Mouse (Mus musculus): ENCODE measurements around the gene 1110002E22Rik.
A peak's percentile ranks its signal among the peaks of the same experiment; 100 is the strongest.

Gene 1110002E22Rik

DNA sequence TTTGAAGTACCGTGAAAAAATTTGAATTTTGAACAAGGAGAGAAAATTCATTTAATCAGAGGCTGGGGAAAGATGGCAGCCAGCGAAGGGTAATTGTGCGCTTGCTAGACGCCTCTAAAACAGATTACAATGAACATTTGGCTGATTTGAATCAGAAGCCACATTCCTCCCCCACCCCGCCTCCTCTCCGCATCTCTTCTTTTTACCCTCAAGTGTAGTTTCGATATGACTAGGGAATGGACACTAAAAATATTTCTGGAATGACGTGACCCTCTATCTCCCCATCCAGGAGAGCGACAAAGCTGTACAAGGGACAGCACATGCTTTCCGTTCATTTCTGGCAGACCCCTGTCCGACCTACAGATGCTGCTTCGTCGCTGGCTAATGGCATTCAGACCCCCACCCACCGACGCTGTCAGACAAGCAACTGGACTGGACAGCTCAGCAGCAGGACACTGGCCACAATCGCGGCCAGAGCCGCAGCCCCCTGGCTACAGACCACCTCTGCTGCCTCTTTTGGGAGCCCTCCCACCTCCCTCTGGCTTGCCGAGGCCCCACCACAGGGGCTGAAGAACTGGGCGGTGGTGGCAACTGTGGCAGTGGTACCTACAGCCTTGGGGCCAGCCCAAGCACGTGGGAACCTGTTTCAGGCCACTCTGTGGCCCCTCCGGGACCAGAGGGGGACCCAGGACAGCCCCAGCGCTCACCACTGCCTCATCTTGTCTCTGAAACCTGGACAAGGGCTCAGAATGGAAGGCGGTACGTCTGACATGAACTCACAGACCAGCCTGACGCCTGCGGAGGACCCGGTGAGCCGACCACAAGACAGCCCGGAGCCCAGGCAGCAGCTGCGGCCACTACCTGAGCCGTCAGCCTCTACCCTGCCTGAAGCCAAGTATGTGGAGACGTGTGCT, at the start of gene 1110002E22Rik:
TSS of gene 1110002E22Rik (plus strand) at position 321 of the 914 bp plus-strand sequence.
- DNase-seq (ENCODE audit: low spot score in 2 of 2): peak; percentile 45 to 59

DNA sequence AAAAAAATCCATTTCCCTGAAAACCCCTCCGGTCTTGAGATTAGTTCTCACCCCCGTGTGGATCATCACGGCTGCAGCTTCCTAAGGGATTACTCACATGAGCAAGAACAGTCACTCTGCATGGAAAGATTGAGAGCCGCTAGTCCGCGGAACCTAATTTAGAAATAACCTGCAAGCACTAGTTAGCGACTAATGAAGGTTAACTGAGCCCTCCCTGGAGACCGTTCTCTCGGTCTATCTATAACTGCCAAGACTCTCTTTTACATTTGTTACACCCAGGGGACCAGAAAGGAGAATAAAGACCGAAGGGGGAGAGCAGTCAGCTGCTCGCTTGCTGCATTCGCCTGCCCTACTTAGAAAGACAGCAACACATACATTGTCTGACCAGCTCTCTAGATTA, 48.0 kb upstream of the 1110002E22Rik start:
- DNase-seq (ENCODE audit: low spot score in 2 of 2): no peak

DNA sequence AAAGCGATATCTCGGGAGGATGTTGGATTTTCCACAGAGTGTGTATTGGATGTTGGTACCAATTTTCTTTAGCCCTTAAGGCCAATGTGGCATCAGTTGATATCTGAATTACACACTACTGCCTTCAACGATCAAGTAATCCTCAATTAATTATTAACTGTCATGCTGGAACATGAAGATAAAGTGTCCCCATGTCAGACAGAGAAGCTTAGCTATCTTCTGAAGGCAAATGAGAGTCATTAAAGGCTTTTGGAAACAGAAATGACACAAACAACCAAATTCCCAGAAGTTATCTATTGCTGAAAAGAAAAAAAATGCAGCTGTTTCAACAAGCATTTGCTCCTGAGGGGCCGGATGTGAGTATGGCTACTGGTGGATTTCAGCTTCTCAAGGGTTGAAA, 42.8 kb upstream of the 1110002E22Rik start:
- no peak for DNase-seq (ENCODE audit: low spot score in 2 of 2)

DNA sequence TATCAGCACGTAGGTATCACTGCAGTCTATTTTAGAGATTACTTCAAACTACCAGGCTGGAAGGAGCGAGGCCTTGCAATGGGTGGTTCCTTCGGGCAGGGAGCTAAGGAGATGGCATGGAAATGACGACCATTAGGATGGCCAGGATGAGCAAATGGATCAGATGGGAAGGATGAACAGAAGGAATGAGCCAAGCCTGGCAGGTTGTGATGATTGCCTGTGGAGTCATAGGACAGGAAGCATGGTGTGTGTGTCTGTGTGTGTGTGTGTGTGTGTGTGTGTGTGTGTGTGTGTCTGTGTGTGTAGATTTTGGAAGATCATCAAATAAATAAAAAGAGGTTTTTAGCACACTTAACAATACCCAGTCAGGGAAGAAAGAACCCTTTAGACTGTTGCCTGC, 42.2 kb upstream of the 1110002E22Rik start:
- DNase-seq (ENCODE audit: low spot score in 2 of 2): no peak

DNA sequence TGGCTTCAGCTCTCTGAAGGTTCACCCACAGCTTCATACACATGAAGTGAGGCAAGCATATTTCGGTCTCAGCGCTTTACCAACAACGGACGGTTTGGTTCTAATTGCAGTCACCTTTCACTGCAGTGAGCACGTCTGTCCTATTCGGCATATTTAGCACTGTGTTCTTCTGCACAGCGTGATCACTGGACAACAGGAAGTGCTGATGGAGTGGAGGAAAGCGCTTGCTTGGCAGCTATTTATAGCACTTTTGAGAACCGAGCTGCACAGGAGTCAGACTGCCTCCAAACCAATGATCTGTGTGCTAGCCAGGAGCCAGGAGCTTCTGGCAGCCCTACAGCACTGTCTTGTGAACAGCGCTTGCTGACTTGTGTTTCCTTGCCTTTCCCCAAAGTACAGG, 38.6 kb upstream of the 1110002E22Rik start:
- peak in 1 of 2 experiments; percentile 17 for DNase-seq (ENCODE audit: low spot score in 2 of 2)

DNA sequence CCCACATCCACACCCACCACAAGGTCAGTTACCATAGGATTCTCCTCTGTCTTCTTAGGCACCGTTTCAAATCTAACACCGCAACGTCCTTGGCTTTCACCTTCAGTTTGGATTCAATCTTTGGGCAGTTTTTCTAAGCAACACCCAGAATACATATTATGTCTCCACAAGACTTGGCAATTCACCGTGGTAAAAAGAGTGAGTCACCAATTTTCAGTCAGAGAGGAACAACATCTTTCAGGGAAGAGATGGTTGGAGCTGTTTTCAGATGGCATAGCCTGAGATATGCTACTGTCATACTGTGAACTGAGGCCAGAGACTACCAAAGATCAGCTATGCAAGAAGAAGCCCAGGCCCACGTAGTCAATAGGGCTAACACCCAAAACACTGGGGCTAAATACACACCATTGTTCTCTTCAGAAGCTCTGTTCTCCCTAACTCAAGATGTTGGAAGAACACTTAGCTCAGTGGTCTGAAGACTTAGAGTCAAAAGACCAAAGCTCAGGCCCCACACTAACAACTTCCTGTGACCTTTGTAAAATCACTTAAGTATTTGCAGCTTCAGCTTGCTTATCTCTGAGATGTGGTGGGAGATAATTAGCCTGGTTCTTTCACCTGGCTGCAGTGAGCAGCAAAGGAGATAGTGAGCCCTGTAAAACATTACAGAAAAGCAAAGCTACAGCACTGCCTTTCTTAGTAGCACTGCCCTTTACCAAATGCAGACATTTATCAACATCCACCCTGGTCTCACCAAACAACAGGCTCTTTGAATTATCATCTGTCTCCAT, 37.1 kb upstream of the 1110002E22Rik start:
- no peak for DNase-seq (ENCODE audit: low spot score in 2 of 2)

DNA sequence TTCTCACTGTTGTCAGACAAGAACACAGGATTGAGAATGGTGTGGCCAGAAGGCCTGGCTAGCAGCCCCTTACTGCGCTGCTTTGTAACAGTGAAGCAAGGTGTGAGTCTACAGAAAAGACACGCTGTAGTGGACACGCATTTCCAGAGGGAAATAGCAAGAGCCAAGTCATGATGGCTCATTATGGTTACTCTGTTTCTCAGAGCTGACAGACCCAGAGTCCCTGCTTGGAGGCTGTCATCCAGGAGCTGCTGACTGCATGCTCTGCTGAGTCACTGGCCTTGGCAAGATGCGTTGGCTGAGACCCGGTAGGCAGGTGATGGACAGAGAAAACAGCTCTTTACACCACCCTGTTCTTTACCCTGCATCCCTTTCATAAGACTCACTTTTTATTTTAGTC, 35.5 kb upstream of the 1110002E22Rik start:
- DNase-seq (ENCODE audit: low spot score in 2 of 2): peak; percentile 42 to 55

DNA sequence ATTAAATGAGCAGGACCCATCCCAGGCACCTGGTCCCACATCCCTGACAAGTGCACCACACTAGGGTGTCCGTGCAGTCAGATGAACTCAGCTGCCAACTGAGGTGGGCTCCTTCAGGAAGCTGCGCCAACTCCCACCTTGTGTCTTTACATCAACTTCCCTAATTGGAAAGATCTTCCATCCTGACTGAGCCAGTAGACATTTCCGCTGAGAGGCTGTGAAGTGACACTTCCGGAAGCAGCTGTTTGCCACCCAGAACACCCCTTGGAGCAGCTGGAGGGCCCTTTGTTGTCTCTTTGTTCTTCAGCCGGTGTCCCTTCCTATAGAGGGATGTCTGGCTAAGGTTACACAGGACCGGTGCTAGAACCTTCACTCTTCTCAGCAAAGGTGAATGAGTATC, 34.3 kb upstream of the 1110002E22Rik start:
- DNase-seq (ENCODE audit: low spot score in 2 of 2): no peak

DNA sequence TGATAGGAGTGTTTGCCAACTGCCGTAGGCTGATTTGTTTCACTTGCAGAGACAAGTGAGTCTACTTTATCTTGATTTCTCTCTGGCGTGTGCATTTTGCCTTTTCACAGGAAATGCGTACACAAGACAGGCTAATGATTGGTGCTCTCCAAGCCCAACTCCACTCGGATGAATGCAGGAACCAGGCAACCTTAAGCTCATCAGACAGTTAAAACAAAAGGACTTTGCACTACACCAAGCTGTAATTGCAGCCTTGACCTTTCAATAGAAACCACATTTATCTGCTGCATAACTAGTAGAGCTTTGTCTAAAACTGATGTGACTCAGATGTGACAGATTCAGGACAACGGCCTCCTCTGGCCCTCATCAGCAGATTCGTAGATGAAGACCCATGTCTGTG, 30.9 kb upstream of the 1110002E22Rik start:
- DNase-seq (ENCODE audit: low spot score in 2 of 2): no peak

DNA sequence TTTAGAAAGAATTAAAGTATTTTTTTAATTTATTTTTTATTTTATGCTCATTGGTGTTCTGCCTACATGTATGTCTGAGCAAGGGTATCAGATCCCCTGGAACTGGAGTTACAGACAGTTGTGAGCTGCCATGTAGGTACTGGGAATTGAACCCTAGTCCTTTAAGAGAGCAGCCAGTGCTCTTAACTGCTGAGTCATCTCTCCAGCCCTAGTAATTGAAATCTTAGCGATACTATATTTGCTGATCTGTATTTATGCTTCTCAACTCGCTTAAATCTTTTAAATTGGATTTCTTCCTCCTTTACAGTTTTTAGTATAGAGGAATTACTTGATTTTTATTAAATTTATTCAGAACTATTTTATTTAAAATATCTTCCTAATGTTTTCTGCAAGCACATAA, 23.9 kb upstream of the 1110002E22Rik start:
- no peak for DNase-seq (ENCODE audit: low spot score in 2 of 2)

DNA sequence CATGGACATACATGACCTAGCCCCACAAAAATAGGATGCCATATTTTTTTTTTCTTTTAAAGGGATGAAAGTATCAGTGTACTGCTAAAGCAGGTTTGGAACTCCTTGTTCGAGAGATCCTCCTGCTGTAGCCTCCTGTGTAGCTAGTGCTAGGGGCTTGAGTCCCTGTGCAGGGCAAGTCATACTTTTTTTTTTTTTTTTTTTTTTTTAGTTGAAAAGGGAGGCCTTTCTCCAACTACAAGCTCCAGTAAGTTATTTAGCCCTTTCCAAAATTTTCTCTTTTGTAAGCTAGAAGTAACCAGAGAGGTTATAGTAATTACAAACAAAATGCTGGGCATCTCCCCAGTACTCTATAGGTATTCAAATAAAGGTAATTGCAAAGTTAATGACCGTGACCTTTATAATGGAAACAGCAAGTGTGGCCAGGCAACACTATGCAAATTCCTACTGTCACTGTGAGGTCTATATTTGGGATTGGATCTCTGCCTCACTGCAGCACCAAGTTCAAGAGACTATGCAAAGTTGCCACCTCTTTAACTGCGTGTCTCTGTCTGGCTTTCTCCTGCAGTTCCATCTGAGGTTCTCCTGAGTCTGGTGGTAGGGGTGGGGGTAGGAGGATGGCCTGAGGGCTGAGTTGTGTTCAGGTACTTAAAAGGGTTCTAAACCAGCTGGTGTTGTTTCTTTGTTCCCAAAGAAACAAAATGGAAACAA, 23.1 kb upstream of the 1110002E22Rik start:
- DNase-seq (ENCODE audit: low spot score in 2 of 2): no peak

DNA sequence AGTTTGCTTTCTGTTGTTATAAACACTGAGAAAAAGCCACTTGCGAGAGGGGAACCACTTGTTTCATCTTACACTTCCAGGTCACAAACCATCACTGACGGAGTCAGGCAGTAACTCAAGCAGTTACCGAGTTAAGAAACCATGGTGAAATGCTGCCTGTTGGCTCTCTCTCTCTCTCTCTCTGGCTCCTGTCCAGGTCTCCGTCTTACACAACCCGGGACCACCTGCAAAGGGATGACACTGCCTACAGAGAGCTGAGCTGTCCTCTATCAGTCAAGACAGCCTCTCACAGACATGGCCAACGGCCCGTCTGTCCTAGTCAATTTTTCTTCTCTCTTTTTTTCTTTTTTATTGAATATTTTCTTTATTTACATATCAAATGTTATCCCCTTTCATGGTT, 21.5 kb upstream of the 1110002E22Rik start:
- no peak for DNase-seq (ENCODE audit: low spot score in 2 of 2)

DNA sequence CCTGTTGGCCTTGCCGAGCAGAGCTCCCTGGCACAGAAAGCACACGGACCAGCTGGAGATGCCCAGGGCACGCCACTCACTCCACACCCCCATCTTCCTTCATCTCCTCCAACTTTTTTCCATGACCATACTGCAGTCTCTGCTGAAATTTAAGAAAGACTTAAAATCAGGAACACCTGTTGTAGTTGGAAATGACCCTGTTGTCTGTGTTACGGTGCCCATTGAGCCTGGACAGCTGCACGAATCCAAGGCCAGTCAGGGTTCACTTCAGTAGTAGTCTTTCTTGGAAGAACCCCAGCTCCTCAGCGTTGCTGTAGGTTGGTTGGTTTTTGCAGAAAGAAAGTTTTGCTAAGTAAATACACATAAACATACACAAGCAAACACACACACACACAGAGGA, 15.3 kb upstream of the 1110002E22Rik start:
- DNase-seq (ENCODE audit: low spot score in 2 of 2): no peak

DNA sequence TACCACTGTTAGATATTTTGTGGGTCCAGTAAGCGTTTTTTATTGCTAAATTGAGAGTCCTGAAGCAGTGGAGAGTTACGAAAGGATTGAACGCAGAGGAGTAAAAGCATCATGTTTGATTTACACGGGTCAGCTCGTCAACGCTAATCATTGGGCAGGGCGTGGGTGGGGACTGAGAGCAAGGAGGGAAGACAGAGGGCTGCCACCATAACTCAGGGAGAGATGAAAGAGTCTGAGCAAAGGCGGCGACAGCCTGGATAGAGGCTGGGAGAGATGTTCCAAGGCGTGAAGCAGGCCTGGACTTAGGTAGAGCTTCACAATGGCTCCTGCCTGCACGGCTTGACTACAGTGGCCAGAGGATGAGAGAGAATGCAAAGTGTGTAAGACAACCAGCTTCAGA, 14.1 kb upstream of the 1110002E22Rik start:
- DNase-seq (ENCODE audit: low spot score in 2 of 2): no peak

DNA sequence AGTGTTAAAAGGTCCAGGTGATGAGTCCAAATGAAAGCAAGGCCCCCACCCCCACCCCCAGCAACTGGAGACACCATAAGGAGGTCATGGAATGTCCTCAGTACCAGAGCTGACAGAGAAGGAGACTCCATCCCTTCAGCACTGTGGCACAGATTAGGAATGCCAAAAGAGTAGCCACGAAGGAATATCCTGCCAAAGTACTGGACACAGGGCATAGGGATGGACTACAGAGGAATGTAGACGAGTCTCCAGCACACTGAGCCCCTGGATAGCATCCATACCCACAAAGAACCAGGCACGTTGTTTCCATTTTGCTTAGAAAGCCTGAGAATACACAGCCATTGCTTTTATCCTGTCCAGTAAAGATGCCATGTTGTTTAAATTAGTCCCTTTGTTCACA, 13.4 kb upstream of the 1110002E22Rik start:
- no peak for DNase-seq (ENCODE audit: low spot score in 2 of 2)

DNA sequence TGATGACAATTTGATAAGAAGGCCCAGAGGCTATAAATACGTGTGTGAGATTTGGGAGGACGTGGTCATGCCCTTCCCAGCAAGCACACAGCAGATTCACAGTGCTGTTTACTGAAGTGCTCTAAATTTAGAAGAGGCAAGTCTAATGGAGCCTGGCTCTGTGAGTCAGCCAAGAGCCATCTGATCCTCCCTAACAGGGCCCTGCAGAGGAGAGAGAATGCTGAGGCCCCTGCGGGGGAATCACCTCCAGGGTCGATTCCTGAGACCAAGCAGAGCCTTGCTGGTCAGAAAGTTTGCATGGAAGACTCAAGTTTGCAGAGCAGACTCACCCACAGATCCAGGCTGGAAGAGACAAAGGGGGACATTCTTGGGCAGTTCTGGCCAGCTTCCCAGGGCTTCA, 10.9 kb upstream of the 1110002E22Rik start:
- DNase-seq (ENCODE audit: low spot score in 2 of 2): no peak

DNA sequence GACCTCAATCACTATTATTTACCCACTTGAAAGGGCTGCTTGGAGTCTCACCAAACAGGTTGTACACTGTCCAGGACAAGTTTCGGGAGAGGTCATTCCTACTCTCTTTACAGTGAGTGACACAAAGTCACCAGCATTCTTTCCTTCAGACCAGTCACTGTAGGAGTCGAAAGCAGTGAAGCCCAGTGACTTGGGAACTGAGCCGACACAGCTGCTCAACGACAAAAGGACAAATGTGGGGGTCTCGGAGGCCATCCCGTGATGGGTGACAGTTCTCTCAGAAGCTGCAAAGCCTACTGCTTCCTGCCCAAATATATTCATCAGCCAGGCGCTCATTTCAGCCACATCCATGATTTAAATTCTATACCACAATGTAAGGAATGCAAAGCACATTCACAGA, 7.9 kb upstream of the 1110002E22Rik start:
- no peak for DNase-seq (ENCODE audit: low spot score in 2 of 2)

DNA sequence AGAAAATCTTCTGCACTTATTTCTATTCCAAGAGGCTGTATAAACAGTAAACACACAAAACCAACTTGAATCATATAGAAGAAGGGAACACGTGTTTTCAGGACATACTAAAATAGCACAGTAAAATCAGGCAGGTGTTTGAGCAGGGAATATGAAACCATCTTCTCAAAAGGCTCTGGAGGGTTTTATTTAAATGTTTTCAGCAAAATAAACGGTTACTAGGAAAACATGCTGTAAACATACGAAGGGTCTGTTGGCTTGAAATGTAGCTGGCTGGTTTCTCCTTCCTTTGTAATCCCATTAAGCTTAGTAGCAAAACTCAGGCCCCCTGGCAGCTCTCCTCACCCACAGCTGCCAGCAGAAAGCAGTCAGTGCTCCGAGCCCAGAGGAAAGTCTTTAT, 6.6 kb upstream of the 1110002E22Rik start:
- DNase-seq (ENCODE audit: low spot score in 2 of 2): no peak

DNA sequence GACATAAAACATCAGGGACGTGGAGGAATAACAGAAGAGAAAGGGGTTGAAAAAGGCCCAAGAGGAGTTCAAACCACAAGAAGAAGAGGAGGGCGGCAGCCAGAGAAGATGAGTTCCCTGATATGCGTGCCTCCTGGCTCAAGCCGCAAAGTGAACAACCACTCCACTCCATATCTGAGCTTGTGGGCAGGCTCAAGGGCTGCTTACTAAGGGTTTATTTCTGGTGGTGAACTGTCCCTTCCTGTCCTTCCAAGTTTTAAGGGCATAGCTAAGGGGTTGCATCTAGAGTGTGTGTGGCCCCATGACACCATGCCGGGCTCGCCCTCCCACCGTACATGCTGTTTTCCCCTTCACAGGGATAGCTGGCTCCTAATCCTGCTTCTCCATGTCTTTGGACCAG, 4.4 kb upstream of the 1110002E22Rik start:
- no peak for DNase-seq (ENCODE audit: low spot score in 2 of 2)

DNA sequence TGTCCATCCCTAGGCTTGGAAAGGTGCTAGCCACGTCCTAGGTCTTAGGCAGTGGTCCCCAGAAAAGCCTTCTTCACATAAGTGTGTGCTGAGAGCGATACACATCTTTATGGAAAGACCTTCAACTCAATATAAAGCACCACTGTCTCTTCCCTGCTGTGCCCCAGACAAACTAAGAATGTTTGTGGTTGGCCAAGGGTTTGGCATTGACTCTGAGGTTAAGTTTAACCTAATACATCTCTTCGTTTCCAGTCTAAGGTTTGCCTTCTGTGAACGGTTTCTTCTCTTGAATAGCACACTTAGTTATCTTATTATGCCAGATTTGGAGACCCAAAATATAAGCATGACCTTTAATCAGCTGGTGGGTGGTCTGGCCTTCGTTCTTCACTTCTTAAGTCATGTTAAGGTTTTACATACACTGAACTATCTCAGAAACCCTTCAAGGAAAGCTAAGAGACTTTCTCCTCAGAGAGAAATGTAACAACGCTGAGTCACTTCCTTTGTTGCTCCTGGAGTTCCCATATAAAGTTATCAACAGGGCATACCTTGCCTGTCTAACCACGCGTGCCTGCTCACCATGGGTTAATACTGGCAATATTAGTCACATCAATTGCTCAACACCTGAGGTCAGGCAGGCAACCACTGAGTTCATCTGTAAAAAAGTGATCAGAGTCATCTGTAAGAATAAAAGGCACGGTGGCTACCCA, 3.5 kb upstream of the 1110002E22Rik start:
- DNase-seq (ENCODE audit: low spot score in 2 of 2): no peak

DNA sequence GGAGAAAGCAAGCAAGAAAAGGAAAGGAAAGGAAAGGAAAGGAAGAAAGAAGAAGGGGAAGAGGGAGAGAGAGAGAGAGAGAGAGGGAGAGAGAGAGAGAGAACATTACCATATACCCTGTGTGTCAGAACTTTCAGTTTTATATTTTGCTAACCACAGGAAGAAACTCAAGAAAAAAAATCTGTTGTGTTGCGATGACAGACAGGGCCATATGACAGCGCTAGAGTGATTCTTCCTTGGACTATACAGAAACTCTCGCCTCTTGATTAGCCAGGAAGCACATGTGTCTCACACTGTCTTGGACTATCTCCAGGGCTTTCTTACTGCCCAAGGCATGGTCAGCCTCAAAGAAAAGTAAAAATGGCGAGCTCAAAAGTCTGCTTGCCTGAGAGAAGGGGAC, 2.2 kb upstream of the 1110002E22Rik start:
- DNase-seq (ENCODE audit: low spot score in 2 of 2): no peak

Measured in right cerebral cortex, adult 2 months (tissue).